Mouse (Mus musculus) kidney, postnatal 14 days (tissue): ENCODE results near the gene Cntfr.

Experiments used
- DNase-seq: peaks from one replicate; pipeline ENCODE4 v3.0.0; 2022; ENCODE audit warnings: mixed read lengths

Cntfr gene

GRCm38 (mm10) chr4:41641199-41641822, 55.6 kb downstream of the Cntfr start:
- no peak for DNase-seq

GRCm38 (mm10) chr4:41639913-41640507, 56.9 kb downstream of the Cntfr start, which contains the start of gene Enho:
Enho (minus strand) TSS chr4:41640324.
- DNase-seq: peak; percentile 97

- no peak for DNase-seq
Observed at GRCm38 (mm10) chr4:41639214-41639841, 57.6 kb downstream of the Cntfr start.

GRCm38 (mm10) chr4:41638828-41639213, 58.1 kb downstream of the Cntfr start:
- DNase-seq: no peak

- DNase-seq: no peak
Observed at GRCm38 (mm10) chr4:41638186-41638731, 58.6 kb downstream of the Cntfr start.

GRCm38 (mm10) chr4:41636882-41637635, 59.8 kb downstream of the Cntfr start:
- DNase-seq: no peak

- peak; percentile 69 for DNase-seq
Observed at GRCm38 (mm10) chr4:41636366-41636765, 60.5 kb downstream of the Cntfr start.

- peak; percentile 30 for DNase-seq
Observed at GRCm38 (mm10) chr4:41635906-41636305, 61.0 kb downstream of the Cntfr start.

GRCm38 (mm10) chr4:41635224-41635623, 61.7 kb downstream of the Cntfr start:
- no peak for DNase-seq

GRCm38 (mm10) chr4:41634631-41635030, 62.3 kb downstream of the Cntfr start:
- no peak for DNase-seq

- DNase-seq: no peak
Observed at GRCm38 (mm10) chr4:41633001-41633400, 63.9 kb downstream of the Cntfr start.

- peak; percentile 62 for DNase-seq
Observed at GRCm38 (mm10) chr4:41631390-41631789, 65.5 kb downstream of the Cntfr start.

GRCm38 (mm10) chr4:41630196-41630595, 66.7 kb downstream of the Cntfr start:
- DNase-seq: no peak

GRCm38 (mm10) chr4:41628202-41628927, 68.5 kb downstream of the Cntfr start:
- peak; percentile 58 for DNase-seq

GRCm38 (mm10) chr4:41622071-41622470, 74.8 kb downstream of the Cntfr start:
- no peak for DNase-seq

- no peak for DNase-seq
Observed at GRCm38 (mm10) chr4:41618916-41619746, 77.8 kb downstream of the Cntfr start.

GRCm38 (mm10) chr4:41615661-41616599, 81.0 kb downstream of the Cntfr start:
- no peak for DNase-seq

- peak; percentile 81 for DNase-seq
Observed at GRCm38 (mm10) chr4:41614156-41614555, 82.7 kb downstream of the Cntfr start.

- DNase-seq: no peak
Observed at GRCm38 (mm10) chr4:41612166-41612565, 84.7 kb downstream of the Cntfr start.

- no peak for DNase-seq
Observed at GRCm38 (mm10) chr4:41610594-41610980, 86.3 kb downstream of the Cntfr start.
